Comparison of ENCODE assay signal across 37 mouse cellular contexts in genomic region chr6:129380454-129380853, GRCm38 (mm10). TPM values are rescaled to one million over a fixed set of nuclear protein-coding genes. Genes with fewer than 3 reads are reported as not detected.
DNase-seq lines count a peak whose midpoint lies in the region; ATAC-seq and TF ChIP-seq lines count a peak whose summit lies in the region.
"Had no signal": no experiment of that assay in that cellular context is flagged by ENCODE, and none has a peak within 500 bp of the region (broad histone marks: within the 10 kb centered on the region; RNA-seq: fewer than 3 reads in every experiment).

No protein-coding gene starts in this region.

- H3K27ac ChIP-seq in hindbrain, postnatal 0 days: no peak overlapping the region
- no peak overlapping the region for H3K27ac ChIP-seq in hindbrain, embryonic 10.5 days
- no peak overlapping the region for H3K27ac ChIP-seq in midbrain, postnatal 0 days (ENCODE audit: low read depth, low read length)
- no peak overlapping the region for H3K27ac ChIP-seq in midbrain, embryonic 16.5 days (ENCODE audit: low read length)
- H3K27ac ChIP-seq: embryonic facial prominence, embryonic 12.5 days; embryonic facial prominence, embryonic 15.5 days; heart, adult 2 months; heart, embryonic 10.5 days; heart, embryonic 13.5 days; hindbrain, embryonic 13.5 days had no signal

- WGBS in hindbrain, postnatal 0 days: 48% methylated on average over 4 of the region's 4 CpGs
- WGBS in hindbrain, embryonic 10.5 days: 70% methylated on average over 4 of the region's 4 CpGs
- WGBS in midbrain, postnatal 0 days: 68% methylated on average over 4 of the region's 4 CpGs
- 73% methylated on average over 4 of the region's 4 CpGs for WGBS in midbrain, embryonic 16.5 days

- no peaks in the 10 kb centered on the region for H3K36me3 ChIP-seq in hindbrain, postnatal 0 days (ENCODE audit: insufficient read depth, low read length)
- no peaks in the 10 kb centered on the region for H3K36me3 ChIP-seq in hindbrain, embryonic 10.5 days
- H3K36me3 ChIP-seq in midbrain, postnatal 0 days (ENCODE audit: insufficient read depth, low read length): no peaks in the 10 kb centered on the region
- no peaks in the 10 kb centered on the region for H3K36me3 ChIP-seq in midbrain, embryonic 16.5 days (ENCODE audit: control insufficient read depth, insufficient read depth, low read length)
- H3K36me3 ChIP-seq: embryonic facial prominence, embryonic 12.5 days; embryonic facial prominence, embryonic 15.5 days; G1E; heart, embryonic 10.5 days; heart, embryonic 13.5 days; hindbrain, embryonic 13.5 days had no signal

- H3K27me3 ChIP-seq in hindbrain, postnatal 0 days (ENCODE audit: insufficient read depth, low read length): no peaks in the 10 kb centered on the region
- no peaks in the 10 kb centered on the region for H3K27me3 ChIP-seq in hindbrain, embryonic 10.5 days (ENCODE audit: insufficient read depth, poor library complexity, severe bottlenecking)
- no peaks in the 10 kb centered on the region for H3K27me3 ChIP-seq in midbrain, postnatal 0 days (ENCODE audit: insufficient read depth, low read length)
- H3K27me3 ChIP-seq in midbrain, embryonic 16.5 days (ENCODE audit: control insufficient read depth, insufficient read depth, low read depth, low read length): no peaks in the 10 kb centered on the region
- H3K27me3 ChIP-seq: CH12.LX; embryonic facial prominence, embryonic 12.5 days; embryonic facial prominence, embryonic 15.5 days; heart, embryonic 13.5 days; hindbrain, embryonic 13.5 days had no signal

- TF ChIP-seq CTCF in hindbrain, postnatal 0 days (IDR thresholded peaks at IDR 0.05; ENCODE audit: low read depth): no peak
- TF ChIP-seq CTCF in midbrain, postnatal 0 days (IDR thresholded peaks at IDR 0.05): no peak

- H3K9ac ChIP-seq in hindbrain, postnatal 0 days (replicated peaks; ENCODE audit: low read length): no peak overlapping the region
- no peak overlapping the region for H3K9ac ChIP-seq in midbrain, postnatal 0 days (replicated peaks; ENCODE audit: low read length, poor library complexity, severe bottlenecking)
- no peak overlapping the region for H3K9ac ChIP-seq in midbrain, embryonic 16.5 days (ENCODE audit: low read depth, low read length)
- H3K9ac ChIP-seq: embryonic facial prominence, embryonic 12.5 days; embryonic facial prominence, embryonic 15.5 days; forebrain, postnatal 0 days; heart, embryonic 13.5 days; hindbrain, embryonic 13.5 days had no signal

- H3K4me2 ChIP-seq in hindbrain, postnatal 0 days (ENCODE audit: low read depth, low read length): no peak overlapping the region
- no peak overlapping the region for H3K4me2 ChIP-seq in midbrain, postnatal 0 days (ENCODE audit: low read depth, low read length, poor library complexity, severe bottlenecking)
- no peak overlapping the region for H3K4me2 ChIP-seq in midbrain, embryonic 16.5 days (ENCODE audit: low read length)
- H3K4me2 ChIP-seq: embryonic facial prominence, embryonic 12.5 days; embryonic facial prominence, embryonic 15.5 days; heart, embryonic 13.5 days; hindbrain, embryonic 13.5 days had no signal

- peak; percentile 62; the same call in 1 of the 2 replicates for ATAC-seq in frontal cortex, adult (ENCODE audit: low TSS enrichment)
- ATAC-seq in hindbrain, postnatal 0 days: peak; percentile 69
- ATAC-seq in midbrain, postnatal 0 days (ENCODE audit: low FRiP score): no peak; the same call in 1 of the 2 replicates
- no peak for ATAC-seq in midbrain, embryonic 16.5 days
- ATAC-seq: forebrain, embryonic 14.5 days; forebrain, postnatal 0 days; inflammation-experienced regulatory T-cells, adult 6 months; intestine, embryonic 16.5 days; Patski had no signal

- no peaks in the 10 kb centered on the region for H3K9me3 ChIP-seq in hindbrain, postnatal 0 days (ENCODE audit: low read length)
- peaks cover 4% of the 10 kb centered on the region; the same call in 1 of the 2 replicates for H3K9me3 ChIP-seq in hindbrain, embryonic 10.5 days
- H3K9me3 ChIP-seq in midbrain, postnatal 0 days (ENCODE audit: low read length): no peaks in the 10 kb centered on the region
- no peaks in the 10 kb centered on the region for H3K9me3 ChIP-seq in midbrain, embryonic 16.5 days (replicated peaks; ENCODE audit: control insufficient read depth, low read length, poor library complexity, severe bottlenecking)
- H3K9me3 ChIP-seq: embryonic facial prominence, embryonic 12.5 days; embryonic facial prominence, embryonic 15.5 days; G1E; heart, embryonic 10.5 days; hindbrain, embryonic 13.5 days had no signal

- H3K4me1 ChIP-seq in hindbrain, postnatal 0 days (ENCODE audit: insufficient read depth, low read length): no peaks in the 10 kb centered on the region
- peaks cover 3% of the 10 kb centered on the region; the same call in 1 of the 2 replicates for H3K4me1 ChIP-seq in hindbrain, embryonic 10.5 days (replicated peaks)
- no peaks in the 10 kb centered on the region for H3K4me1 ChIP-seq in midbrain, postnatal 0 days (ENCODE audit: insufficient read depth, low read length)
- 0 out of 2 replicates have a peak, but pooled peaks cover 2% of the 10 kb centered on the region for H3K4me1 ChIP-seq in midbrain, embryonic 16.5 days (ENCODE audit: control insufficient read depth, insufficient read depth, low read length)
- H3K4me1 ChIP-seq: embryonic facial prominence, embryonic 12.5 days; embryonic facial prominence, embryonic 15.5 days had no signal

- DNase-seq in frontal cortex, postnatal 10 days (ENCODE audit: low spot score in 2 of 2): no peak
- DNase-seq in hindbrain, postnatal 0 days (ENCODE audit: low spot score): peak; percentile 40
- DNase-seq in hindbrain, embryonic 10.5 days (ENCODE audit: low spot score): no peak
- DNase-seq in midbrain, postnatal 0 days (ENCODE audit: low spot score): peak; percentile 56
- no peak for DNase-seq in adrenal gland, postnatal 4 days (ENCODE audit: low spot score in 2 of 2)
- DNase-seq: adrenal gland, postnatal 10 days; adrenal gland, postnatal 36 days; B cell, adult 2 months; cerebellum, adult 11-12 months; cerebellum, adult 8-10 months; cerebellum, postnatal 25 days; forebrain, postnatal 0 days; gastrocnemius, postnatal 10 days; gastrocnemius, postnatal 36 days; heart, adult 2 months; heart, postnatal 14 days; heart, postnatal 4 days had no signal

- H3K4me3 ChIP-seq in hindbrain, postnatal 0 days (ENCODE audit: low read length): no peak overlapping the region
- H3K4me3 ChIP-seq in hindbrain, embryonic 10.5 days: no peak overlapping the region
- no peak overlapping the region for H3K4me3 ChIP-seq in midbrain, postnatal 0 days (ENCODE audit: low read depth, low read length)
- H3K4me3 ChIP-seq in midbrain, embryonic 16.5 days (ENCODE audit: low read depth, low read length): no peak overlapping the region
- H3K4me3 ChIP-seq: embryonic facial prominence, embryonic 12.5 days; embryonic facial prominence, embryonic 15.5 days; heart, adult 2 months; heart, embryonic 10.5 days; heart, embryonic 13.5 days; hindbrain, embryonic 13.5 days had no signal

RNA-seq across cellular contexts. Expression of gene Clec12b, which starts 5.2 kb away (rescaled TPM):
- total RNA-seq in hindbrain, postnatal 0 days (2014; rRNA removed): 0.29 and 0.42 TPM in 2 replicates
- polyA plus RNA-seq in hindbrain, postnatal 0 days (2015; fragmentation: Nextera tagmentation; extraction: Ambion mirVana): 0.49 TPM in 2 replicates
- not detected in 2 replicates for polyA plus RNA-seq in hindbrain, embryonic 10.5 days (2016; fragmentation: Nextera tagmentation; extraction: Ambion mirVana)
- not detected in 2 replicates for total RNA-seq in midbrain, postnatal 0 days (2014; rRNA removed)
- polyA plus RNA-seq in midbrain, postnatal 0 days (2015; fragmentation: Nextera tagmentation; extraction: Ambion mirVana): 0.23 and 0.37 TPM in 2 replicates
- polyA plus RNA-seq in midbrain, embryonic 16.5 days (2015; fragmentation: Nextera tagmentation; extraction: Ambion mirVana): 0.45 TPM in 1 of 2 replicates, not detected in the other
- total RNA-seq in adrenal gland, postnatal 4 days (2021): under 1 TPM in 1 of 2 experiments, not detected in 1; 0.31 TPM
- total RNA-seq: adrenal gland, postnatal 10 days; adrenal gland, postnatal 36 days; CH12.LX; common myeloid progenitor, adult 5-6 weeks; forebrain, postnatal 0 days; gastrocnemius, adult 18-20 months; gastrocnemius, postnatal 10 days; gastrocnemius, postnatal 36 days; granulocyte monocyte progenitor cell, adult 5-6 weeks had no signal
- polyA plus RNA-seq: embryonic facial prominence, embryonic 12.5 days; embryonic facial prominence, embryonic 15.5 days; forebrain, embryonic 11.5 days; forebrain, embryonic 14.5 days; G1E; inflammation-experienced regulatory T-cells, adult 6 months; Patski had no signal

RNA-seq across cellular contexts. Expression of gene Clec1b, which starts 16.6 kb away (rescaled TPM):
- total RNA-seq in hindbrain, postnatal 0 days (2014; rRNA removed): under 0.01 TPM in 1 of 2 replicates, not detected in the other
- polyA plus RNA-seq in hindbrain, postnatal 0 days (2015; fragmentation: Nextera tagmentation; extraction: Ambion mirVana): 0.38 and 0.47 TPM in 2 replicates
- 13.3 and 18.0 TPM in 2 replicates for polyA plus RNA-seq in hindbrain, embryonic 10.5 days (2016; fragmentation: Nextera tagmentation; extraction: Ambion mirVana)
- total RNA-seq in midbrain, postnatal 0 days (2014; rRNA removed): not detected in 2 replicates
- 0.46 and 0.61 TPM in 2 replicates for polyA plus RNA-seq in midbrain, postnatal 0 days (2015; fragmentation: Nextera tagmentation; extraction: Ambion mirVana)
- polyA plus RNA-seq in midbrain, embryonic 16.5 days (2015; fragmentation: Nextera tagmentation; extraction: Ambion mirVana): 0.34 and 0.65 TPM in 2 replicates
- 1 to 10 TPM; 2.2 to 3.9 TPM for total RNA-seq in adrenal gland, postnatal 4 days (2021)
- total RNA-seq: CH12.LX; gastrocnemius, adult 18-20 months; gastrocnemius, postnatal 36 days had no signal
- polyA plus RNA-seq: G1E, Patski had no signal

RNA-seq across cellular contexts. Expression of gene Clec9a, which starts 28.2 kb away (rescaled TPM):
- not detected in 2 replicates for total RNA-seq in hindbrain, postnatal 0 days (2014; rRNA removed)
- 0.04 and 0.14 TPM in 2 replicates for polyA plus RNA-seq in hindbrain, postnatal 0 days (2015; fragmentation: Nextera tagmentation; extraction: Ambion mirVana)
- 0.24 and 0.35 TPM in 2 replicates for polyA plus RNA-seq in hindbrain, embryonic 10.5 days (2016; fragmentation: Nextera tagmentation; extraction: Ambion mirVana)
- not detected in 2 replicates for total RNA-seq in midbrain, postnatal 0 days (2014; rRNA removed)
- polyA plus RNA-seq in midbrain, postnatal 0 days (2015; fragmentation: Nextera tagmentation; extraction: Ambion mirVana): 0.07 and 0.44 TPM in 2 replicates
- polyA plus RNA-seq in midbrain, embryonic 16.5 days (2015; fragmentation: Nextera tagmentation; extraction: Ambion mirVana): 0.45 and 0.47 TPM in 2 replicates
- under 1 TPM; 0.31 to 0.40 TPM for total RNA-seq in adrenal gland, postnatal 4 days (2021)
- total RNA-seq: CH12.LX; gastrocnemius, adult 18-20 months; gastrocnemius, postnatal 10 days; gastrocnemius, postnatal 36 days; granulocyte monocyte progenitor cell, adult 5-6 weeks; heart, postnatal 4 days had no signal
- polyA plus RNA-seq: embryonic facial prominence, embryonic 15.5 days; forebrain, postnatal 0 days; G1E; inflammation-experienced regulatory T-cells, adult 6 months; Patski had no signal

RNA-seq across cellular contexts. Expression of gene Clec12a, which starts 38.0 kb away (rescaled TPM):
- not detected in 2 replicates for total RNA-seq in hindbrain, postnatal 0 days (2014; rRNA removed)
- 0.33 and 0.52 TPM in 2 replicates for polyA plus RNA-seq in hindbrain, postnatal 0 days (2015; fragmentation: Nextera tagmentation; extraction: Ambion mirVana)
- polyA plus RNA-seq in hindbrain, embryonic 10.5 days (2016; fragmentation: Nextera tagmentation; extraction: Ambion mirVana): 0.13 and 0.29 TPM in 2 replicates
- 0.33 TPM in 1 of 2 replicates, not detected in the other for total RNA-seq in midbrain, postnatal 0 days (2014; rRNA removed)
- 0.29 and 0.49 TPM in 2 replicates for polyA plus RNA-seq in midbrain, postnatal 0 days (2015; fragmentation: Nextera tagmentation; extraction: Ambion mirVana)
- polyA plus RNA-seq in midbrain, embryonic 16.5 days (2015; fragmentation: Nextera tagmentation; extraction: Ambion mirVana): 0.28 and 0.40 TPM in 2 replicates
- 1 to 10 TPM; 1.1 to 2.0 TPM for total RNA-seq in adrenal gland, postnatal 4 days (2021)
- polyA plus RNA-seq: G1E had no signal

RNA-seq across cellular contexts. Expression of gene 4922502D21Rik, which starts 48.9 kb away (rescaled TPM):
- not detected in 2 replicates for total RNA-seq in hindbrain, postnatal 0 days (2014; rRNA removed)
- polyA plus RNA-seq in hindbrain, postnatal 0 days (2015; fragmentation: Nextera tagmentation; extraction: Ambion mirVana): not detected in 2 replicates
- polyA plus RNA-seq in hindbrain, embryonic 10.5 days (2016; fragmentation: Nextera tagmentation; extraction: Ambion mirVana): not detected in 2 replicates
- not detected in 2 replicates for total RNA-seq in midbrain, postnatal 0 days (2014; rRNA removed)
- not detected in 2 replicates for polyA plus RNA-seq in midbrain, postnatal 0 days (2015; fragmentation: Nextera tagmentation; extraction: Ambion mirVana)
- polyA plus RNA-seq in midbrain, embryonic 16.5 days (2015; fragmentation: Nextera tagmentation; extraction: Ambion mirVana): not detected in 2 replicates
- not detected for total RNA-seq in adrenal gland, postnatal 4 days (2021)
- total RNA-seq: adrenal gland, adult 18-20 months; adrenal gland, postnatal 10 days; adrenal gland, postnatal 36 days; forebrain, postnatal 0 days; G1E; gastrocnemius, adult 18-20 months; gastrocnemius, postnatal 10 days; gastrocnemius, postnatal 36 days; granulocyte monocyte progenitor cell, adult 5-6 weeks; heart, adult 2 months; heart, postnatal 14 days; heart, postnatal 4 days had no signal
- polyA plus RNA-seq: brain, embryonic 14.5 days; embryonic facial prominence, embryonic 12.5 days; forebrain, embryonic 11.5 days; forebrain, embryonic 14.5 days; forebrain, postnatal 0 days; G1E; heart, embryonic 10.5 days; heart, embryonic 13.5 days; heart, embryonic 16.5 days; hindbrain, embryonic 13.5 days; inflammation-experienced regulatory T-cells, adult 6 months; intestine, embryonic 16.5 days; Patski had no signal

Comparison
In these comparisons a context has a peak if more than half of its experiments do, and no peak if none do; other contexts are left out.
1. DNase-seq: peak in hindbrain, postnatal 0 days (single experiment) and midbrain, postnatal 0 days (single experiment); none in frontal cortex, postnatal 10 days (0 of 2), hindbrain, embryonic 10.5 days (single experiment) and adrenal gland, postnatal 4 days (0 of 2).
2. ATAC-seq: peak in frontal cortex, adult (single experiment) and hindbrain, postnatal 0 days (single experiment); none in midbrain, postnatal 0 days (single experiment) and midbrain, embryonic 16.5 days (single experiment).